Mouse (Mus musculus): Measurements from ENCODE around the gene Fbxo44. TPM values are rescaled to one million over a fixed set of nuclear protein-coding genes. Genes with fewer than 3 reads are reported as not detected.
A peak's percentile ranks its signal among the peaks of the same experiment; 100 is the strongest.
"Not testable (repeated sequence)": the region's sequence is repeated elsewhere in the genome, so short reads cannot be mapped to it uniquely, and the experiment has no call there.

Fbxo44 gene
- polyA plus RNA-seq, 1 experiment from 2014 or later: 25.1 TPM

DNA sequence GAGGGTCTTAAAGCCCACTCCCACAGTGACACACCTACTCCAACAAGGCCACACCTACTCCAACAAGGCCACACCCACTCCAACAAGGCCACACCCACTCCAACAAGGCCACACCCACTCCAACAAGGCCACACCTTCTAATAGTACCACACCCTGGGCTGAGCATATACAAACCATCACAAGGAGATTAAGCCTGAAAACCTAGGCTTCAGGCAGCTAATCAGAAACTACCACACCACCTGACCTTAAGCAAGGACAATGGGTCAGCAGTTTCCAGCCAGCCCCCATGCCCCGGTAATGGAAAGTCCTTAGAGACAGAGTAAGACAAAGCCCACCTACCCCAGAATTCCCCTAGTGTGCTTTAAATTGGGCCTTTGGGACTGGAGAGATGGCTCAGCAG lies 28.5 kb upstream of the Fbxo44 start:
- ATAC-seq (replicated peaks; ENCODE audit: insufficient number of reproducible peaks, low FRiP score, low TSS enrichment, low read depth); H3K9ac ChIP-seq (replicated peaks; ENCODE audit: low read length): not testable (repeated sequence)
- WGBS: 86% methylated on average over 1 of the region's 1 CpGs

DNA sequence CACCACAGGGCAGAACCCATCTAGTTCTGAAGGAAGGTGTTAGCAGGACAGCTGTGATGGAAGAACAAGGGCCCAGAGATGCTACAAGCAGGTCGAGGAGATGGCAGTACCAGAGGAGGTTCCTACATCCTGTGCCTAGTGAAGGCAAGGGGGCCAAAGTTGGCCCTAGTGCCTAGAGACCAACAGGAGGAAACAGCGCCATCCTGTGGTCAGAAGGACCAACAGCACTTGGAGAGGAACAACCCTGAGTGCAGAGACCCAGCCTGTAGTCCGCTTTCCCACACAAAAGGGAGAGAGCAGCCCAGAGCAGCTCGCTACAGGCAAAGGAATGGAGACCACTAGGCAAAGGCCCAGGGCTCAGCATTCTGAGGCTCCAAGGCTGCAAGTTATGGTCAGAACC lies 25.5 kb upstream of the Fbxo44 start:
- H3K27me3 ChIP-seq (ENCODE audit: control insufficient read depth, insufficient read depth, low read length): no peaks in the 10 kb centered on the region
- WGBS: 63% methylated on average over 4 of the region's 4 CpGs

More for the DNA sequence above, 28.5 kb upstream of the Fbxo44 start:
- H3K27me3 ChIP-seq (ENCODE audit: control insufficient read depth, insufficient read depth, low read length); H3K9me3 ChIP-seq (replicated peaks; ENCODE audit: control insufficient read depth, low read length); H3K4me3 ChIP-seq (ENCODE audit: low read depth, low read length); H3K4me2 ChIP-seq (ENCODE audit: low read depth, low read length); H3K27ac ChIP-seq (replicated peaks; ENCODE audit: low read depth, low read length); DNase-seq (ENCODE audit: low spot score); H3K4me1 ChIP-seq (ENCODE audit: control insufficient read depth, insufficient read depth, low read length); H3K36me3 ChIP-seq (replicated peaks; ENCODE audit: control insufficient read depth, insufficient read depth, low read depth, low read length): not testable (repeated sequence)

DNA sequence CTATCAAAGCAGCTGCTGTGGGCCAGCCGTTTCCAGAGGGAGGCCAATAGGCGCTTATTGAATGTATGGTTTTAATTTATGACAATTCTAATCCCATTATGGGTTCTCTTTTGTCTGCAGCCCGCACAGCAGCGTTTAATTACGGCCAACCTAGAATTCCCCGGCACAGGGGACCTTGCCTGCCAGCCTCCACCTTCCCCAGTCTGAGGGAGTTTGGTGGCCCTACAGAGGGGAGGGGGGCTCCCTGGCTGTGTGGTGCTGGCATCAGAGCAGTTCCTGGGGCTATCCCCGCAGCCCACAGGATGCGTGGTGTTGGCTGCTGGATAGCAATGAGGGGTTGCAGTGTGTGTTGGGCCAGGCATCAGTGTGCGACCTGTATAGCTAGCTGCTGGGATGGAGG lies 24.3 kb upstream of the Fbxo44 start:
- Histone ChIP-seq H3K9ac (replicated peaks; ENCODE audit: low read length) (no peak overlapping the region), H3K4me1 (ENCODE audit: control insufficient read depth, insufficient read depth, low read length) (no peaks in the 10 kb centered on the region; the same call in 1 of the 2 replicates), H3K4me3 (ENCODE audit: low read depth, low read length) (no peak overlapping the region), H3K27me3 (ENCODE audit: control insufficient read depth, insufficient read depth, low read length) (no peaks in the 10 kb centered on the region), H3K9me3 (replicated peaks; ENCODE audit: control insufficient read depth, low read length) (no peaks in the 10 kb centered on the region; the same call in 1 of the 2 replicates), H3K4me2 (ENCODE audit: low read depth, low read length) (no peak overlapping the region), H3K36me3 (replicated peaks; ENCODE audit: control insufficient read depth, insufficient read depth, low read depth, low read length) (no peaks in the 10 kb centered on the region), H3K27ac (replicated peaks; ENCODE audit: low read depth, low read length) (no peak overlapping the region)
- ATAC-seq (replicated peaks; ENCODE audit: insufficient number of reproducible peaks, low FRiP score, low TSS enrichment, low read depth) (no peak), DNase-seq (ENCODE audit: low spot score) (peak; percentile 72)
- WGBS: 31% methylated on average over 9 of the region's 9 CpGs

More for the DNA sequence above, 25.5 kb upstream of the Fbxo44 start:
- H3K9me3 ChIP-seq (replicated peaks; ENCODE audit: control insufficient read depth, low read length): no peaks in the 10 kb centered on the region; the same call in 1 of the 2 replicates
- no peak overlapping the region for H3K4me2 ChIP-seq (ENCODE audit: low read depth, low read length)
- H3K4me3 ChIP-seq (ENCODE audit: low read depth, low read length): no peak overlapping the region
- DNase-seq (ENCODE audit: low spot score) (no peak), ATAC-seq (replicated peaks; ENCODE audit: insufficient number of reproducible peaks, low FRiP score, low TSS enrichment, low read depth) (no peak)
- H3K36me3 ChIP-seq (replicated peaks; ENCODE audit: control insufficient read depth, insufficient read depth, low read depth, low read length): no peaks in the 10 kb centered on the region
- H3K27ac ChIP-seq (replicated peaks; ENCODE audit: low read depth, low read length): no peak overlapping the region
- no peaks in the 10 kb centered on the region; the same call in 1 of the 2 replicates for H3K4me1 ChIP-seq (ENCODE audit: control insufficient read depth, insufficient read depth, low read length)
- no peak overlapping the region for H3K9ac ChIP-seq (replicated peaks; ENCODE audit: low read length)

DNA sequence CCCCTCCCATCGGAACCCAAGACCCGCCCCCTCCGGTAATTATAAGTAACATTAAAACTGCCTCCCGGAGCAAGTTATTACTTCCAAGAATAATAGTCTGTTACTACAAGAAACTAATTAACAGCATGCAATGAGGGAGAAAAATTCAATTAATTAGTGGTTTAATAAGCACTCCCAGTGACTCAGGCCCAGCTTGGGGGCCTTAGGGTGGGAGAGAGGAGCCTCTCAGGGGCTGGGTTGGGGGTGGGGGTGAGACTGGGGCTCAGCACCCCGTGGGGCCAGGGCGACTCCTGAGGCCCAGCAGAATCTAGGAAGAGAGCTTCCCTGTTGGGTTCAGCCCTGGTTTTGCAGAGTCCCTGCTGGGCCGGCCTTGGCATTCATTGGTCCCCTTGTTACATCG lies 22.1 kb upstream of the Fbxo44 start:
- WGBS: 30% methylated on average over 8 of the region's 8 CpGs
- Histone ChIP-seq H3K27me3 (ENCODE audit: control insufficient read depth, insufficient read depth, low read length) (no peaks in the 10 kb centered on the region), H3K36me3 (replicated peaks; ENCODE audit: control insufficient read depth, insufficient read depth, low read depth, low read length) (no peaks in the 10 kb centered on the region), H3K4me3 (ENCODE audit: low read depth, low read length) (no peak overlapping the region), H3K4me1 (ENCODE audit: control insufficient read depth, insufficient read depth, low read length) (no peaks in the 10 kb centered on the region; the same call in 1 of the 2 replicates), H3K9me3 (replicated peaks; ENCODE audit: control insufficient read depth, low read length) (no peaks in the 10 kb centered on the region; the same call in 1 of the 2 replicates), H3K9ac (replicated peaks; ENCODE audit: low read length) (no peak overlapping the region), H3K27ac (replicated peaks; ENCODE audit: low read depth, low read length) (no peak overlapping the region), H3K4me2 (ENCODE audit: low read depth, low read length) (no peak overlapping the region)
- ATAC-seq (replicated peaks; ENCODE audit: insufficient number of reproducible peaks, low FRiP score, low TSS enrichment, low read depth) (no peak), DNase-seq (ENCODE audit: low spot score) (no peak)

DNA sequence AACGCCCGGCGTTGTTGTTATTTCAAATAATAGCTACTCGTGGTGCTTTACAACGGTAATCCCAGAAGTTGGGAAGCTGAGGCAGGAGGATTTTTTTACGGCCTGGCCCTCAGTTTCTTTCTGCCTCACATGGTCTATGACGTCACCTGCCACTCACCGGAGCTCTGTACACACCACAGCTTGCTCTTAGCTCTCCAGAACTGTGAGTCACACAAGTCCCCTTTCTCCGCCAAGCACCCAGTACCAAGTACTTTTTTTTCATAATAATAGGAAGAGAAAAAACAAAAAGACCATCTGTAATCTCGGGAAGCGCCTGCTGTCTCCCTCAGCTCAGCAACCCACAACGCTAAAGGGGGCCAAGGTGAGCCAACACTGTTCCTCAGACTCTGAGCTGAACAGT lies 21.2 kb upstream of the Fbxo44 start:
- DNase-seq (ENCODE audit: low spot score): no peak
- Histone ChIP-seq H3K27me3 (ENCODE audit: control insufficient read depth, insufficient read depth, low read length) (peaks cover 1% of the 10 kb centered on the region; the same call in 1 of the 2 replicates), H3K27ac (replicated peaks; ENCODE audit: low read depth, low read length) (no peak overlapping the region), H3K9me3 (replicated peaks; ENCODE audit: control insufficient read depth, low read length) (no peaks in the 10 kb centered on the region), H3K9ac (replicated peaks; ENCODE audit: low read length) (no peak overlapping the region), H3K4me2 (ENCODE audit: low read depth, low read length) (no peak overlapping the region), H3K36me3 (replicated peaks; ENCODE audit: control insufficient read depth, insufficient read depth, low read depth, low read length) (no peaks in the 10 kb centered on the region), H3K4me1 (ENCODE audit: control insufficient read depth, insufficient read depth, low read length) (no peaks in the 10 kb centered on the region; the same call in 1 of the 2 replicates), H3K4me3 (ENCODE audit: low read depth, low read length) (no peak overlapping the region)
- WGBS: 90% methylated on average over 12 of the region's 12 CpGs
- ATAC-seq (replicated peaks; ENCODE audit: insufficient number of reproducible peaks, low FRiP score, low TSS enrichment, low read depth): no peak

DNA sequence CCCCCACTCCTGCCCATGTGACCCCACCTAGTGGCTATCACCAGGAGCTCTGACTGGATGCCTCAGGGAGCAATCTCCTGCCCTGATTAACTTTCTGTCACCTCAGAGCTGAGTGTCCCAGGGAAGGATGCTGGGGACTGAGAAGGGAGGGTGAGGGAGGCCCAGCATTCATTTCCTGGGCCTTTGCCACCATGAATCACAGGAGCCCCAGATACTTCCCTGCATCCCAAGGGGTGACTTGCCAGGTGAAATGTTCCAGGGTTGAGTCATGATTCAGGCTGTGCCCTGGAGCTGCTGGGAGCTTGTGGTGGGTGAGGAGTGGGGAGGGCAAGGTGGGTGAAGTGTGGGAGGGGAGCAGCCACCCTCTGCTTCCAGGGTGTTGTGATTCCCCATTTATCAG lies 17.4 kb upstream of the Fbxo44 start:
- Histone ChIP-seq H3K27me3 (ENCODE audit: control insufficient read depth, insufficient read depth, low read length) (peaks cover 36% of the 10 kb centered on the region), H3K9ac (replicated peaks; ENCODE audit: low read length) (no peak overlapping the region), H3K36me3 (replicated peaks; ENCODE audit: control insufficient read depth, insufficient read depth, low read depth, low read length) (no peaks in the 10 kb centered on the region), H3K4me2 (ENCODE audit: low read depth, low read length) (no peak overlapping the region), H3K27ac (replicated peaks; ENCODE audit: low read depth, low read length) (no peak overlapping the region), H3K9me3 (replicated peaks; ENCODE audit: control insufficient read depth, low read length) (no peaks in the 10 kb centered on the region), H3K4me1 (ENCODE audit: control insufficient read depth, insufficient read depth, low read length) (no peaks in the 10 kb centered on the region), H3K4me3 (ENCODE audit: low read depth, low read length) (no peak overlapping the region)
- ATAC-seq (replicated peaks; ENCODE audit: insufficient number of reproducible peaks, low FRiP score, low TSS enrichment, low read depth) (no peak), DNase-seq (ENCODE audit: low spot score) (no peak)

DNA sequence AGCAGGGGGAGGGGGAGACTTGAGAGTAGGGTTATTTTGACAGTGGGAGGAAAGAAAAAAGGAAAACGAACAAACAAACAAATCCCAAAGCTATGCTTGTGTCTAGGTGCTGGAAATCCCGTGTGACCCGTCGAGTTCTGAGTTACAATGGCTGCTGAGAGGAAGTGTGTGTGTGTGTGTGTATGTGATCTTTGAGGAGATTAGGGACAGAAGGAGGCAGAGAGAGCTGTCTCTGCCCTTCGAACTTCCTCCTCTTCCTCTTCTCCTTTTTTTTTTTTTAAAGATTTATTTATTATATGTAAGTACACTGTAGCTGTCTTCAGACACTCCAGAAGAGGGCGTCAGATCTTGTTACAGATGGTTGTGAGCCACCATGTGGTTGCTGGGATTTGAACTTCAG lies 16.3 kb upstream of the Fbxo44 start:
- 68% methylated on average over 5 of the region's 6 CpGs for WGBS
- H3K4me1 ChIP-seq (ENCODE audit: control insufficient read depth, insufficient read depth, low read length); H3K27ac ChIP-seq (replicated peaks; ENCODE audit: low read depth, low read length); H3K9me3 ChIP-seq (replicated peaks; ENCODE audit: control insufficient read depth, low read length); H3K4me3 ChIP-seq (ENCODE audit: low read depth, low read length); H3K4me2 ChIP-seq (ENCODE audit: low read depth, low read length); ATAC-seq (replicated peaks; ENCODE audit: insufficient number of reproducible peaks, low FRiP score, low TSS enrichment, low read depth); H3K9ac ChIP-seq (replicated peaks; ENCODE audit: low read length); H3K36me3 ChIP-seq (replicated peaks; ENCODE audit: control insufficient read depth, insufficient read depth, low read depth, low read length); DNase-seq (ENCODE audit: low spot score): not testable (repeated sequence)
- H3K27me3 ChIP-seq (ENCODE audit: control insufficient read depth, insufficient read depth, low read length): peaks cover 42% of the 10 kb centered on the region

DNA sequence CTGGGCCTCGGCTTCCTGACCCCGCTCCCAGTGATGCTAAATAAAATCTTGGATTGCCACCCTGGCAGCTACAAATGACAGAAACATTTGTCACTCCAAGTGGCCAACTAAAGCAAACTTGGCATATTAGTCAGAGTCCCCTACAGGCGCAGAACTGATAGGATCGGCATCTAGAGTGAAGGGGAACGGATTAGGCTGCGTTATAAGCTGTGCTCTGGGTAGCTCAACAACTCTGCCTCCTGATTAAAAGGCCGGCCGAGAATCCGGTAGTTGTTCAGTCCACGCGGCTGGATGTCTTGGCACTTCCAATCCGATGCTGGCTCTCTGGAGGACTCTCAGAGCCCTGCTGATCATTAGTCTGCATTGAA lies 14.2 kb upstream of the Fbxo44 start:
- H3K36me3 ChIP-seq (replicated peaks; ENCODE audit: control insufficient read depth, insufficient read depth, low read depth, low read length): no peaks in the 10 kb centered on the region
- no peak overlapping the region for H3K9ac ChIP-seq (replicated peaks; ENCODE audit: low read length)
- no peaks in the 10 kb centered on the region; the same call in 1 of the 2 replicates for H3K4me1 ChIP-seq (ENCODE audit: control insufficient read depth, insufficient read depth, low read length)
- no peak overlapping the region for H3K4me3 ChIP-seq (ENCODE audit: low read depth, low read length)
- ATAC-seq (replicated peaks; ENCODE audit: insufficient number of reproducible peaks, low FRiP score, low TSS enrichment, low read depth) (no peak), DNase-seq (ENCODE audit: low spot score) (no peak)
- no peak overlapping the region for H3K4me2 ChIP-seq (ENCODE audit: low read depth, low read length)
- H3K27ac ChIP-seq (replicated peaks; ENCODE audit: low read depth, low read length): no peak overlapping the region
- WGBS: 10% methylated on average over 12 of the region's 12 CpGs
- peaks cover 48% of the 10 kb centered on the region for H3K27me3 ChIP-seq (ENCODE audit: control insufficient read depth, insufficient read depth, low read length)
- no peaks in the 10 kb centered on the region for H3K9me3 ChIP-seq (replicated peaks; ENCODE audit: control insufficient read depth, low read length)
